Mouse (Mus musculus): ENCODE results near the gene Lrrc41. TPM values are rescaled to one million over a fixed set of nuclear protein-coding genes. Genes with fewer than 3 reads are reported as not detected.
A peak's percentile ranks its signal among the peaks of the same experiment; 100 is the strongest.

Lrrc41 gene
- polyA plus RNA-seq, 1 experiment, result 81.9 TPM

- TF ChIP-seq CTCF (IDR thresholded peaks at IDR 0.05; ENCODE audit: borderline replicate concordance, insufficient read depth, low read length) (no peak), POLR2A (IDR thresholded peaks at IDR 0.05; ENCODE audit: low read depth, low read length) (no peak)
- Histone ChIP-seq H3K4me1 (ENCODE audit: control insufficient read depth, insufficient read depth, low read length) (peaks cover 2% of the 10 kb centered on the region), H3K4me3 (ENCODE audit: insufficient read depth, low read length) (peak overlapping the region; percentile 80), H3K27ac (ENCODE audit: insufficient read depth, low read length) (peak overlapping the region; percentile 66)
Measured at GRCm38 (mm10) chr4:116076369-116077231, 1.5 kb downstream of the Lrrc41 start.

GRCm38 (mm10) chr4:116077240-116078095 lies 2.4 kb downstream of the Lrrc41 start:
- peak overlapping the region; percentile 80 for H3K4me3 ChIP-seq (ENCODE audit: insufficient read depth, low read length)
- TF ChIP-seq POLR2A (IDR thresholded peaks at IDR 0.05; ENCODE audit: low read depth, low read length), result no peak
- TF ChIP-seq CTCF (IDR thresholded peaks at IDR 0.05; ENCODE audit: borderline replicate concordance, insufficient read depth, low read length), result no peak
- H3K4me1 ChIP-seq (ENCODE audit: control insufficient read depth, insufficient read depth, low read length), result peaks cover 2% of the 10 kb centered on the region
- peak overlapping the region; percentile 66 for H3K27ac ChIP-seq (ENCODE audit: insufficient read depth, low read length)

GRCm38 (mm10) chr4:116088510-116089249 lies 13.6 kb downstream of the Lrrc41 start:
- Histone ChIP-seq H3K27ac (ENCODE audit: insufficient read depth, low read length) (no peak overlapping the region), H3K4me3 (ENCODE audit: insufficient read depth, low read length) (no peak overlapping the region), H3K4me1 (ENCODE audit: control insufficient read depth, insufficient read depth, low read length) (no peaks in the 10 kb centered on the region)
- TF ChIP-seq POLR2A (IDR thresholded peaks at IDR 0.05; ENCODE audit: low read depth, low read length), result no peak
- TF ChIP-seq CTCF (IDR thresholded peaks at IDR 0.05; ENCODE audit: borderline replicate concordance, insufficient read depth, low read length), result no peak

GRCm38 (mm10) chr4:116096291-116096690 lies 21.2 kb downstream of the Lrrc41 start:
- TF ChIP-seq POLR2A (IDR thresholded peaks at IDR 0.05; ENCODE audit: low read depth, low read length) (no peak), CTCF (IDR thresholded peaks at IDR 0.05; ENCODE audit: borderline replicate concordance, insufficient read depth, low read length) (no peak)
- no peak overlapping the region for H3K27ac ChIP-seq (ENCODE audit: insufficient read depth, low read length)
- no peak overlapping the region for H3K4me3 ChIP-seq (ENCODE audit: insufficient read depth, low read length)
- H3K4me1 ChIP-seq (ENCODE audit: control insufficient read depth, insufficient read depth, low read length), result no peaks in the 10 kb centered on the region

- no peak for TF ChIP-seq CTCF (IDR thresholded peaks at IDR 0.05; ENCODE audit: borderline replicate concordance, insufficient read depth, low read length)
- no peak for TF ChIP-seq POLR2A (IDR thresholded peaks at IDR 0.05; ENCODE audit: low read depth, low read length)
- no peak overlapping the region for H3K27ac ChIP-seq (ENCODE audit: insufficient read depth, low read length)
- no peaks in the 10 kb centered on the region for H3K4me1 ChIP-seq (ENCODE audit: control insufficient read depth, insufficient read depth, low read length)
- no peak overlapping the region for H3K4me3 ChIP-seq (ENCODE audit: insufficient read depth, low read length)
Measured at GRCm38 (mm10) chr4:116097211-116097610, 22.1 kb downstream of the Lrrc41 start.

GRCm38 (mm10) chr4:116100959-116101358 lies 25.9 kb downstream of the Lrrc41 start:
- H3K27ac ChIP-seq (ENCODE audit: insufficient read depth, low read length), result no peak overlapping the region
- no peak overlapping the region for H3K4me3 ChIP-seq (ENCODE audit: insufficient read depth, low read length)
- no peaks in the 10 kb centered on the region for H3K4me1 ChIP-seq (ENCODE audit: control insufficient read depth, insufficient read depth, low read length)
- TF ChIP-seq CTCF (IDR thresholded peaks at IDR 0.05; ENCODE audit: borderline replicate concordance, insufficient read depth, low read length) (no peak), POLR2A (IDR thresholded peaks at IDR 0.05; ENCODE audit: low read depth, low read length) (no peak)

- Histone ChIP-seq H3K4me1 (ENCODE audit: control insufficient read depth, insufficient read depth, low read length) (no peaks in the 10 kb centered on the region), H3K27ac (ENCODE audit: insufficient read depth, low read length) (no peak overlapping the region), H3K4me3 (ENCODE audit: insufficient read depth, low read length) (no peak overlapping the region)
- TF ChIP-seq CTCF (IDR thresholded peaks at IDR 0.05; ENCODE audit: borderline replicate concordance, insufficient read depth, low read length) (no peak), POLR2A (IDR thresholded peaks at IDR 0.05; ENCODE audit: low read depth, low read length) (no peak)
Measured at GRCm38 (mm10) chr4:116105278-116105677, 30.2 kb downstream of the Lrrc41 start.

GRCm38 (mm10) chr4:116110695-116111094 lies 35.6 kb downstream of the Lrrc41 start:
- Histone ChIP-seq H3K4me3 (ENCODE audit: insufficient read depth, low read length) (no peak overlapping the region), H3K27ac (ENCODE audit: insufficient read depth, low read length) (no peak overlapping the region), H3K4me1 (ENCODE audit: control insufficient read depth, insufficient read depth, low read length) (no peaks in the 10 kb centered on the region)
- TF ChIP-seq POLR2A (IDR thresholded peaks at IDR 0.05; ENCODE audit: low read depth, low read length) (no peak), CTCF (IDR thresholded peaks at IDR 0.05; ENCODE audit: borderline replicate concordance, insufficient read depth, low read length) (no peak)

- Histone ChIP-seq H3K4me1 (ENCODE audit: control insufficient read depth, insufficient read depth, low read length) (no peaks in the 10 kb centered on the region), H3K4me3 (ENCODE audit: insufficient read depth, low read length) (no peak overlapping the region), H3K27ac (ENCODE audit: insufficient read depth, low read length) (no peak overlapping the region)
- no peak for TF ChIP-seq POLR2A (IDR thresholded peaks at IDR 0.05; ENCODE audit: low read depth, low read length)
- TF ChIP-seq CTCF (IDR thresholded peaks at IDR 0.05; ENCODE audit: borderline replicate concordance, insufficient read depth, low read length), result no peak
Measured at GRCm38 (mm10) chr4:116111486-116111885, 36.4 kb downstream of the Lrrc41 start.

Measured in embryonic fibroblast, embryonic 13.5 days (primary cell).